Mouse (Mus musculus) layer of hippocampus, postnatal 36 days (tissue): ENCODE measurements around the gene BC049352. TPM values are rescaled to one million over a fixed set of nuclear protein-coding genes. Genes with fewer than 3 reads are reported as not detected.

Experiments used
- DNase-seq, 2 experiments: peaks; one replicate each; pipeline ENCODE4 v3.0.0; 2022
- total RNA-seq, 2 experiments: library from RNA; stranded (reverse); gene quantifications; 2 replicates each; pipeline ENCODE4 v1.2.3; 2021

BC049352 gene
- total RNA-seq, 2 experiments from 2014 or later, result 0.20 to 0.62 TPM

DNA sequence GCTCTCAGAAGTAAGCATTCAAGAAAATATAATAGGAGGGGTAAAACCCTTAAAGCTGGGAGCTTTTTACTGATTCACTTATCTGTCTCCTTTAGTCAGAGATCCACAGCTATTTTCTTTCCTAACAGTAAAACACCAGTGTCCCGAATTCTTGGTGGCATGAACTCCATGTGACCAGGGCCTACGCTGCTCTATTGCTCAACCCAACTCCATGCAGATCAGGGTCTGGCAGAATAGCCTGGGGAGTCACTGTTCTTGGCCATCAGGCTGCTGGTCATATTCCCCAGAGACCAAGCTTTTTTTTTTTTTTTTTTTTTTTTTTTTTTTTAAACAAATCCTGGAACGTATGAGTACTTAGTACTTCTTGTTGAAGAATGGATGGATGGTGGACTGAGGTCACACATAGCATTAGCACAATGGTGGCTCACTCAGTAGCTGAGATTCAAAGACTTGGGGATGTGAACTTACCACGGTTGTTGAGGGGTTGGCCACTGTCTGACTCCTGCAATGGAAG is 7.9 kb downstream of the BC049352 start:
- no peak for DNase-seq

DNA sequence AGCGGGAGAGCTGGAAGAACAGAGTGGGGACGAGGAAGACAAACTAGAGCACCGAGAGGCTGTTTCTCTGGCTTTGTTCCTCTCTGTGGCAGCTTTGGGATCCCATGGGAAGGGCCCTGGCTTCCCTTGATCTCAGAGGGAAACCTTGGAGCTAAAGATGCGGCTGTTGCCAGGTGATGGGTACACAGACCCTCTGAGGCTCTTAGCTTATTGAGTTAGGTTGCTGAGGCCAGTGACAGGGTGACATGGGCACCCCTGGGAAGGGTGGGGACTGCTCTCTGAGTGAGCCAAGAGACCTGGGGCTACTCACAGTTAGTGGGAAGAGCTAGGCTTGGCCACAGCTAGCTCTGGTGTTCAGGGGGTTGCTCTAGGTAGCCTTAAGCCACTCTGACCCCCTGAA is 13.7 kb downstream of the BC049352 start:
- no peak for DNase-seq

DNA sequence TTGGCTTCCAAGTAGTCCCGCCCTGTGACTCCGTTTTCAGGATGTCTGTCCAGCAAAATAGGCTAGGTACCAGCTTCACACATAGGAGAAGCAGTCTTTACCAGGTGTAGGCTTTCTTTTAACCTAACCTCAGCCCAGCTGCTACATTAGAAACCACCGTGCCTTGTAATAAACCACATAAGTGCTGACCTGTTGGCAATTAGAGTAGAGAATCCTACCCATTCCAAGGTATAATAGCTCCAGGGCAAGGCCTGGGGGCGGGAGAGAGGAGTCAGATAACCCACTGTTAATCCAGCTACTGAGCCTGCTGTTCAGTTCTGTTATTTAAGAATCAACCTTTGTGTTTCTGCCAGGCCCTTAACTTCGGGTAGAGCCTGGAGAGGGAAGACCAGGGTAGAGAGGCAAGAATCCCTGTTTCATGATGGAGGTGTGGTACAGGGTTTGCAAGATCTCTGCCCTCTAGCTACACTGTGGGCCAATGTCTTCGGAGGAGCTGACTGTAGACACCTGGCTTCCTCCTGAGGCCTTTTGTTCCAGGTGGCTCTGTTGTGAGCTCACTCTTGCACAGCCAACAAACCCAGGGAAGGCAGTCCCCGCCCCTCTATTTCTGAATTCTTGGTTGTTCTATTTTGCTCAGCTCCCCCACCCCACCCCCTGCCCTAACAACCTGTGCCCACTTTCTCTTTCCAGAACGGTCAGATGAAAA is 14.5 kb downstream of the BC049352 start:
- DNase-seq, result no peak

DNA sequence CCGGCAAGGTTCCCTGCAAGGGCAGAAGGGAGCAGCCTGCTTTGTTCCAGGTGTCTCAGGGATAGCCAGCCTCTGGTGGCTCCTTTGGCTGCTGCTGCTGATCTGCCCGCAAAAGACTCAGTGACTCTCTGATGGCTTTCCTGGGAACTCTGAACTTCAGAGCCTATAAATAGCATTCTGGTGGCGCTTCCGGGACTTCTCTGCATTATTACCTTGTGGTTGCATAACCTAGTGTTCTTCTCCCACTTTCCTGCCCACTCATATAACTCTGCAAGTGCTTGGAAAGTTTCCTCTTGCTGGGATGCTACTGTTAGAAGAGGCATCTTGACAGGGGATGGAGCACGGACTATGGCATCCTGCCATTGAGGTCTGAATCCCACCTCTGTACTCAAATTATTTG is 15.7 kb downstream of the BC049352 start:
- no peak for DNase-seq

DNA sequence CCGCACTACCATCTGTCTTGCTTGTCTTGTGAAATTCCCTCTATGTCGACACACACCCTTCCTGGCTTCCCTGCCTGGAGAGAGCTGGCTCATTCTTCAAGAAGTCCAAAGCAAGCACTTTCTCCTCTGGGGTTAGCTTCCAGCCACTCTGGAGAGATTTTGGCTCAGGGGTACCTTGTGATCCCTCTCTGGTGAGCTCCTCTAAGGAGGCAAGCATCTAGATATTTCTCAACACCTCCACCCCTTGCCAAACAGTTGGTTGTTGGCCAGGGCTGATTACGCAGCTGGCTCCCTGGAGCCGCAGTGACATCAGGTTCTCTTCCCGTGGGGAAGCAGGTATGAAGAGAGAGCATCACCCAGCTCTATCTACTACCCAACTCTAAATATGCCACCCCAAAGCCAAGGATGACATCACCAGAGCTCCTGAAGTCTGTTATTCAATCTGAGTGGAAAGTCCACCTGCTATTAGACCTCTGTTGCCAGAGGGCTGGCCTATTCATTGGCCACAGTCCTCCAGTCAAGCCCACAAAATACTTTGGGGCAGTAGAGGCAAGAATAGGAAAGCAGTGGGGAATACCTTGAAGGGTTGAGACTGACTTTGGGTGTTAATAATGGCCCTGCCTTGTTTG is 19.6 kb downstream of the BC049352 start:
- DNase-seq, result no peak

DNA sequence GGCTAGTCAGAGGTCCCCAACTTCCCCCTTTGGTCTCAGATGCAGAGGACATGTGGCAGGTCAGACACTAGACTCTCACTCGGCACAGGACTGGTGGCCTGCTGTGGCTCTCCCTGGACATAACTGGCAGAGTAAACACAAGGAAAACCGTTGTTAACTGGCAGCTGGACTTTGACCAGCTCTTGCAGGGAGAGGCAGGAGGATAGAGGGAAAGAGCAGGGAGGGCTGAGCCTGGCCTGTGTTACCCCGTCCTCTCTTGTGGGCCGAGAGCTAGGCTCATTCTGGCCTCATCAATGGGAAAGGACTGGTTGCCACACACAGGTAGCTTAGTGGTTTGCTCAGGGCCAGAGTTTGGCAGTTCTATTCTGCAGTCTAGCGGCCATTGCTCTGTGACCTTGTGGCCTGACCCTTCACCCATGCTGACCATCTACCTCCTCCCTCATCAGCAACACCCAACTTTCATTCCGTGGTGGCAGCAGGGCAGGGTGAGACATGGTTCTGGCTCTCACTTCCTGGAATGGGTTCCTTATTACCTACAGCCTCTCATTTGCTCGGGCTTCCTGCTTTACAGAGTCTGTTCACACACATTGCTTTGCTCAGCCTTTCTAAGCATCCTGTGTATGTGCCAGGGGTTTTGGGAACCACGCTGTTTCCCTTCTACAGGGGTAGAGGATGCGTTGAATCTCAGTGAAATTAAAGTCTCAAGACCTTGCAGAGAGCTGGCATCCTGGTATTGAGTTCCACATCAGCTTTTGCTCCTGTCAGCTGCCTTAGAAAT is 20.4 kb downstream of the BC049352 start:
- no peak for DNase-seq

DNA sequence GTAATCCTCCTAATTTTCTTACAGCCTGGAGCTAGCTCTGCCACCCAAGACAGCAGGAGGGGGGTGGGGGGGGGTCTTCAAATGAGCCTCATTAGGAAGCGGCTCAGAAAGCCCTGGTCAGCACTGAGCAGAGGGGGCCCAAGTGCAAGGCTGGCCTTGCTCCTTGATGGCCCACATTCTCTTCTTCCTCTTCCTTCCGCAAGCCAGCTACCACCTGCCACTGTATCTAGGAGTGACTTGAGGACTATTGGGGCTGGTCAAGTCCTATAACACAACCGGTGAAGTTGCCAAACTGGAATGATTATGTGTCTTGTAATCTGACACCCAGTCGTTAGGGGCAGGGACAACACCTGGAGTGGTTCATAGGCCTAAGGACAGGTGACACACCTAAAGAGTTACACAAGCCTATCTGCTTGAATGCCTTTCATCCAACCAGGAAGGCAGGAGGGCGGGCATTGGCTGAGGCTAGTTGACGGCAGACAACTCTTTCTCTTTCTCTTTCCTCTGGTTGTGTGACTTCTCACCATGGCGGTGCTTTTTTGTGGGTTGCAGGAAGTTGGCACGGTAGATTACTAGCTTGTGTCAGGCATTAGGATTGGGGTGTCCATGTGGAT is 22.1 kb downstream of the BC049352 start, which contains the start of gene Tmprss4:
Tmprss4 (minus strand) TSS at position 296 of the 614 bp plus-strand sequence.
- no peak for DNase-seq

DNA sequence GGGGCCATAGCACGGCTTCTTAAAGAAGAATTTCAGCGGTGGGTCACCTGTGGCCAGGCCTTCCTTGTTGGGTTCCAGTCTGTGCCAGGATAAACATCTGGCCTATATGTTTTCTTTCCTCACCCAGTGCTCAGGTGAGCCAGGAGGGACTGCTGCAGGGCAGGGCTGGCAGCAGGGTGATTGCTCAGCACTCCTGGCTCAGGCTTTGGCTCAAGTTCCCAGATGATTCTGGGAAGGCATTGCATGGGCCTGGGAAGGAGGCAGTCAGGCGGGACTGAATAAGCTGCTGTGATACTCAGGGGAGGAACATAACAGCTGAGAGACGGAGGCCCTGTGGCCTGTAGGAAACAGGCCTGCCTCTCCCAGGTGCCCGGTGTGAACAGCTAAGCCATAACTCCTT is 23.3 kb downstream of the BC049352 start:
- no peak for DNase-seq

DNA sequence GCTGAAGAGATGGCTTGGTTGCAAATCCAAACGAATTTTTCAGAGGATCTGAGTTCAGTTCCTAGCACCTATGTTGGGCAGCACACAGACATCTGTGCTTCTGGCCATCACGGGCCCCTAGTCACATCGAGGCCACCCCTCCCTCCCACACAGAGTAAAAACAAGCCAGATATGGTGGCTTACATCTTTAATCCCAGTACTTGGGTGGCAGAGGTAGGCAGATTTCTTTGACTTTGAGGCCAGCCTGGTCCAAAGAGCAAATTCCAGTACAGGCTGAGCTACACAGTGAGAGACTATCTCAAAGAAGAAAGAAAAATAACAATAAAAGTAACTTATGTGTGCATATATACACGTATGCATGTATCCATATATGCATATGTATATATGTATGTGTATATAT is 24.3 kb downstream of the BC049352 start:
- no peak for DNase-seq

DNA sequence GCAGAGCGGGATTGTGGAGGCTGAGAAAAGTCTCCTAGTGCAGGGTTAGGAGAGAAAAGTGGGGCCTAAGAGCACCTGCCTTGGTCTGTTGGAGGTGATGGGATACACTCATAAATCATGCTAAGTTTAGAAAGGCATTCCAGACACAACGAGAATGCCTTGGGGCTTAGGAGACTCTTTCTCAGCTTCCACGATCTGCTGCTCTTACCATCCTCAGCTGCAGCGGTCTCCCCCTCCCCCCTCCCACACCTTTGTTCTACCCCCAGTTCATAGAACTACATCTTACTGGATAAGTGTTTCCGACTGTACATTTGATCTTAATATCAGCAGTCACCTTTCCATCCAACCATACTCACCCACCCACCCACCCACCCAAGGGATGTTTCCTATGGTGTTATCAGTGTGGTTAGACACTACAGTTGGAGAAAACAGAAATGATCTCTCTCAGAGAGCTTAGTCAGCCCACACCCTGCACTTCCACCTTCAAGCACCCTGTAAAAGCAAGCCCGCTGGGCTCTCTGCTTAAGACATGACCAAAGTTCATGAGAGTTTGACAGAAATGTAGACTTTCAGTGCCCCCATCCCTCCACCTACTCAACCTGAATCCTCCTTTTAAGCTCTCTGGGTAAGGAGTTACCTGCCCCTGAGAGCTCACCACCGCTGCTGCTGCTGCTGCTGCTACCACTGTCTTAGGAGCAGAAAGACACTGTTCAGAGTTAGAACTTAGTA is 25.4 kb downstream of the BC049352 start:
- DNase-seq, result no peak

DNA sequence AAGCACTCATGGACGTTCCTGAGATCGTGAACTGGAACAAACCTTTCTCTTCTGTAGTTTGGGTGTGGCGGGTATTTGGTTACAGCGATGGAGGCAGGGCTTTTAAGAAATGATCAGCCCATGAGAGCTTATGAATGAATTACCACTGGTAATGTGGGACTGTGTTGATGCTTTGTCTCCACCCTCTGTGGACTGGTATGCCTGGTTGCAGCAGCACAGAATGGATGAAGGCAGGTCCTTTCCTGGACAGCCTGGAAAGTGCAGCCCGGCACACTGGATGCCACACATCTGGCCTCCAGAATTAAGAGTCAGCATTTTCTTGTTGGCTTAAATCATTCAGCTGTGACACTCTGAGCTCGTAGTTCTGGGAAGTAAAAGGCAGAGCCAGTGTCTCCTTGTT is 30.2 kb downstream of the BC049352 start:
- no peak for DNase-seq

DNA sequence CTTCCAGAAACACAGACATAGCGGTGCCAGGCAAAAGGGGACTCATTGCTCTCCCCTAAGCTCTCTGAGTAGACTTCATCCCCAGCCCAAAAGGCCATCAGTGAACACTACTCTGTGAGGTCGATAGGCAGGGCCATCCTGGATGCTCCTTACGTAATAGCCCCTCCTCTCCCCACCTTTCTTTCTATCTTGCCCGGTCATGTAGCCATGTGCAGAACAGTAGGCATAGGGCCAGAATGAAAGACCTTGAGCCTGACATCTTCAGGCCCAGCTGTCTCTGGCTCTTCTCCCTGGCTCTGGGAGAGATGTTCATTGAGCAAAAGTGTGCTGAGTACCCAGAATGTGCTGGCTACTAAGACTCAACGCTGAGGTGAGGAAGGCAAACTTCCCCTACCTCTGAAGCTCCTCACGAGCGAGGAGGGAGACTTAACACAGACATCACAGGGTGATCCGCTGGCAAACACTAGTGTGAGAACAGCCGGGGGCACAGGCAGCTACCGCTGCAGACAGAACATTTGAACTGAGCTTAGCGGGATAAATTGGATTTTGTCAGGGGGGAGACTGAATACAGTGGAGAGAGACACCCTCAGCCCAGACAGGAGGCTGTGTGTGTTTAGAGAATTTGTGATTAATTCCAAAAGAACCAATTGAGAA is 33.8 kb downstream of the BC049352 start:
- DNase-seq, result no peak

DNA sequence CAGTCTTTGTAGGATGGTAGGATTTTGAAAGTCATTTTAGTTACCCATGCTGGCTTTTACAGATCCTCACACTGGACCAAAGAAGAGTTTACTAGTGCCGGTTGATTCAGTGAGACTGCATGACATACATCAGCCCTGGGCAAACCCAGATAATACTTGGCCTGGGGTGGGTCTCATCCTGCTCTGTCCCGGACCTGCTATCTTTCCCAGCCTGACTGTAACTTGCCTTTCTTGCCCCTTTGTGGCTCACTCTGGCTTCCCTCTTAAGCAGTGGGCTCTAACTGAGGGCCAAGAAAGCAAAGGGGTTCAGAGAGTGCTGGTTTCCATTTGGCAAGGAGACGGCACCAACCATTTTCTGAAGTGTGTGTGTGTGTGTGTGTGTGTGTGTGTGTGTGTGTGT is 37.8 kb downstream of the BC049352 start:
- DNase-seq, result no peak

DNA sequence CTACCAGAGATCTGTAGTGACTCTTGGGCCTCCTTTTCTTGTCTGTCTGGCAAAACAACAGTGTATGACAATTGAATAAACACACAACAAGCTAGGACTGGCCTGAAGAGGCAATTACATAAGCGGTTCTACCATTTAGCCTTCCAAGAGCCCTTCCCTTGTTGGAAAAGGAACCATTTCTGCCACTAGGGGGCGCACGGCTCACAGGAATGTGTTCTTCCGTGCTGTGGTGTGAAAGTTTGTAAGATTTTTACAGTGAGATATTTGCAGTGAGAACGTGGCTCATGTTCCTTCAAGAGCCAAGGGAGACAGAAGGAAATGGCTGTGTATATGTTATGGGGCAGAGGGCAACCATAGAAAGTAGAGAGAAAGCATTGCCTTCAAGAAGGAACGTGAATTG is 39.8 kb downstream of the BC049352 start:
- peak; percentile 85 to 89 for DNase-seq

DNA sequence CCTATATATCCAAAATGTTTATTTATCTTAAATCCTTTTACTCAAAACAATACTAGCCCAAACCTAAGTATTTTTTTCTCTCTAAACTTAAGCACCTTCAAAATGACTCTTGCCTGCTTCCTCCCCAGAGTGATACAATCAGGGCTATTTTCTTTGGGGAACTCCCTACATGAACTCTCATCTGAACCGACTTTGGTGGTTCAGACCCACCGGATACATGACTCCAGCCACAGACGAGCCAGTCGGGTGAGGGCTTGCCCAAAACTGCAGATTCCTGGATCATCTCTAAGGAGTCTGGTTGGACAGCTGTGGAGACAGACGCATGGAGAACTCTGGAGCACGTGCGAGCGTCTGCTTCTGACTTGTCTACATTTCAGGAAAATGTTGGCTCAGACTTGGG is 47.6 kb downstream of the BC049352 start:
- DNase-seq, result no peak

DNA sequence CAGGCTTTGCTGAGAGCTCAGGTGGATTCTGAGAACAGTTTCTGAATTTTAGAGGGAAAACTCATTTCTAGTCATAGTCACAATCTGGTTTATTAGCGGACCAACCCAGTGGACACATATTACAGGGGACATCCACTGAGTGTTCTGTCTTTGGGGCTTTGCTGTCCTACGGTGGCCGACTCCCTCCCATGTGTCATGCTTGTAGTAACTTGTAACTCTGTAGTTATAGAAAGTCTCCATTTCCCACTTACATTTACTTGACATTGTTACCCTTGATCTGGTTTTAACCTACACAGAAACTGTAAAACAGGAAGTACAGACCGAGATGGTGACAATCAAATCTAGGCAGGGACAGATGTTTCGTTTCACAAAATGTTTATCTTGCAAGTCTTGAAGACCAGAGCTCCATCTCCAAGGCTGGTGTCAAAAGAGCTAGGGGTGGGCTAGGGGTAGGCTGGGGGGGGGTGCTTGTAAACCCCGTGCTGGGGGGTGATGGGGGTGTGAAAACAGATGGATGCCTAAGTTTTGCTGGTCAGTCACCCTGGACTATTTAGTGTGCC is 53.9 kb downstream of the BC049352 start:
- DNase-seq, result no peak

DNA sequence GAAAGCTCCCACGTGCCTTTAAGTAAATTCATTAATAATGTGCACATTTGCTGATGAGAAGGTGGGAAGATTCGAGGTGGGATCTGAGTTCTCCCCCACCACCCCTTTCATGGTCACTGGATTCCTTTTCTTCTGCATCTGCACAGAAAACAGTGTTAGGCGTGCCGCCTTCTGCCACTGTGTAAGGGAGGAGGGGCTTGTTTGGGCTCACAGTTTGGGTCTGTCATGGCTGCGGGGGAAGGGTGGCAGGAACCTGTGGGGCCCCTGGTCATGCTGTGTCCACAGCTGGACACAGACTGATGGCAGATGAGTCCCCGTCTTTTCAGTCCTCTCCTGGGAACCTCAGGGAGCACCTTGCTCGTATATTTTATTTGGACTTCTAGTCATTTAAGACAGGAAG is 54.9 kb downstream of the BC049352 start:
- DNase-seq, result no peak

DNA sequence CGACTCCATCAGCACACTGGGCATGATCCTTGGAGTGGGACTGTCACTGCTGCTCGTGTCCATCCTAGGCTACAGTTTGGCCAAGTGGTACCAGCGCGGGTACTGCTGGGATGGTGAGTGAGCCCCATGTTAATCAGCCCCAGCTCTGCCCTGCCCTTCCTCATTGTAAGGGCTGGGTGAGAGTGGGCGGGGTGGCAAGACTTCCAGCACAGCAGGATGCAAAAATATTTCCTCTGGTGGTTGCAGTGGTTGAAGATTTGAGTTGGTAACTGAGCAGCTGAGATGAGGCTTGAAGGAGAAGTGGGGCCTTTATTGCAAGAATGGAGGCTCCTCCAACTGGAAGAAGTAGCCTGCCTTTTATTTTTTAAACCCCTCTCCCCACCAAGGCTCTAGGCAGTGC is 59.6 kb downstream of the BC049352 start:
- DNase-seq, result no peak

DNA sequence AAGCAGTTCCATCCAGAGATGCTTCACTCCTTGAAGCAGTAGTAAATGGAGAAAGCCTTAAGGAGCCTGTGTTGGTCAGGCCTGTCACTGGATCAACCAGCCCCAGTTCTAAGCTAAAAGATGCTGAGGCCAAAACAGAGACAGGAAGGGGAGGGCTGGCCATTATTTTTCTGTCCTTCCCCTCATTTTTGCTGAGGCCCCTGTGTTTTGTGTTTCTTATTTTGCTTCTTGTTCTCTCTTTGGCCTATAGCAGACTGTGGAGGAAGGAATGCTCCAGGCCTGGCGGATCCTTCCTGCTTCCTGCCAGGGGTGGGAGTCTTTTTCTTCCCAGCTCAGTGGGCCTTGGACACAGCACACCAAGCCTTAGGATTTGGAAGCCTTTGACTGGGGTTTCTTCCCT is 63.6 kb downstream of the BC049352 start:
- no peak for DNase-seq

DNA sequence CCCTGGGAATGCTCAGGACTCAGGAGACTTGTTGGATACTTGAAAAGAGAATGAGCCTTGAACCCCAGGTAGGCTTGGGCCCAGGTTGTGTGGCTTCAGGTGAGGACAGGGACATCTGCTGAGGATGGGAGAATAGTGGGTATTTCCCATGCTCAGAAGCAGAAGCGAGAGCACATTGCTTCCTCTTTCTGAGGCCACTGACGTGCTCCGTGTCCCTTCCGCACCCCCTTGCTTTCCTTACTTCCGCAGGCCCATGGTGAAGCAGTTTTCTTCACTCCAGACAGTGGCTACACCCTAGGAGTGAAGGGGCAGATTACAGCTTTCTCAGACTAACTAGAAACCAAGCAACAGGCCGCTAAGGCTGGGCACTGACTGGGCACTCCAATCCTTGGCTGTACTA is 64.3 kb downstream of the BC049352 start:
- peak in 1 of 2 experiments; percentile 14 for DNase-seq

DNA sequence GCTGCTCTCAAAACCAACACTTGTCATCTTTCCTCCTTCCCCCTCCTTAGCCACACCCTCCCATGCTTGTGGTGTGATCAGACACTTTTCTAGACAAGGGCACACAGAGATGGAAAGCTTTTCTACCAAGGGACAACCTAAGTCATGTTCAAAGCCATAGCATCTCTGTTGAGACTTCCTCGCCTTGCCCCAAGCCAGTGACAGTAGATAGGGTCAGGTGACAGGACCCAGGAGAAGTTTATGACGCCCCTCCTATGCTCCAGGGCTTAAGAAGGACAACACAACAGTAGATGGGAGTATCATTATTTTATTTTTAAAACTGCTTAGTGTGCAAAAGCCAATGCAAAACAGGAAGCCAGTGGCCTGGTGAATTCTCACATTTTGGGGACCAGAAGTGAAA is 65.7 kb downstream of the BC049352 start:
- DNase-seq, result no peak
